Mouse (Mus musculus): ENCODE data around the gene Atxn10.

DNA sequence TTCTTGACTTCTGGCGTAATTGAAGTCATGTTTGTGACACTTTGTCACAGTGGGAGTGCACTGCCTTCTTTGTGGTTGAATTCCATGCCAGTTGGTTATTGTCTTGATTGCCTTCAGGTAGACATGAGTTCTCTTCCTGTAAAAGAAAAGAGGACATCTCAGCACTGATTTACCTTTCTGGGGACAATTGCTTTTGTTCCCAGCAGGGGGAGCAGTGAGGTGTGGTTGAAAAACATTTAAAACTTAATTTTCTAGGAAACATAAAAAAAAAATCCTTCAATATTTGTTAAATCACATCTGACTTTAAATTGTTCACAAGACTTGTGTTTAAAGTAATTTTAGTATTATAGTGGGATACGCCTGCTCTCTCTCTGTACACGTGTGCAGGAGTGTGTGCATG lies 52.7 kb downstream of the Atxn10 start:
- TF ChIP-seq POLR2A (IDR thresholded peaks at IDR 0.05; ENCODE audit: insufficient read length, low read depth) = no peak
- TF ChIP-seq USF1 (IDR thresholded peaks at IDR 0.05; ENCODE audit: low read depth) = no peak
- no peak for TF ChIP-seq MYOG (IDR thresholded peaks at IDR 0.05; ENCODE audit: control insufficient read depth in 1 of 3, insufficient read depth in 1 of 3, insufficient read length in 2 of 3, low read depth in 2 of 3)
- no peak for TF ChIP-seq MAX (IDR thresholded peaks at IDR 0.05; ENCODE audit: low read depth)
- no peak for TF ChIP-seq TCF12 (IDR thresholded peaks at IDR 0.05; ENCODE audit: insufficient read depth, poor library complexity, severe bottlenecking)
- TF ChIP-seq SRF (IDR thresholded peaks at IDR 0.05; ENCODE audit: control insufficient read depth, insufficient read length, low read depth) = no peak
- no peak for TF ChIP-seq POLR2AphosphoS2 (IDR thresholded peaks at IDR 0.05; ENCODE audit: insufficient read length, low read depth)
- TF ChIP-seq MYOD1 (IDR thresholded peaks at IDR 0.05; ENCODE audit: control insufficient read depth in 1 of 3, insufficient read length in 2 of 3, low read depth in 2 of 3) = no peak
- TF ChIP-seq TCF3 (IDR thresholded peaks at IDR 0.05; ENCODE audit: insufficient read length, low read depth) = no peak

All from myocyte (in vitro differentiated cells).